Mouse (Mus musculus) intestine, embryonic 15.5 days (tissue): ENCODE measurements around the gene Atg4c. TPM values are rescaled to one million over a fixed set of nuclear protein-coding genes. Genes with fewer than 3 reads are reported as not detected.

Source experiments
- ATAC-seq: fragments of 200-750 bp; cut with Nextera tagmentation; 2 replicates; pipeline ENCODE4 v1.8.0; 2017; ENCODE audit warnings: moderate TSS enrichment, moderate library complexity
- H3K27ac ChIP-seq: fragments of 300-500 bp; sonication (generic); 2 replicates; pipeline ENCODE4 v1.5.1; 2015; ENCODE audit warnings: mild to moderate bottlenecking, inconsistent platforms
- H3K27me3 ChIP-seq: fragments of 300-500 bp; sonication (generic); replicated peaks from 2 replicates; pipeline ENCODE4 v1.6.1; 2015; ENCODE audit warnings: inconsistent platforms
- H3K36me3 ChIP-seq: fragments of 300-500 bp; sonication (generic); 2 replicates; pipeline ENCODE4 v1.6.1; 2015; ENCODE audit warnings: inconsistent platforms
- H3K4me1 ChIP-seq: fragments of 300-500 bp; sonication (generic); replicated peaks from 2 replicates; pipeline ENCODE4 v1.6.1; 2015; ENCODE audit warnings: inconsistent platforms
- H3K4me2 ChIP-seq: fragments of 300-500 bp; sonication (generic); replicated peaks from 2 replicates; pipeline ENCODE4 v1.6.1; 2015; ENCODE audit warnings: mild to moderate bottlenecking, inconsistent platforms
- H3K4me3 ChIP-seq: fragments of 300-500 bp; sonication (generic); replicated peaks from 2 replicates; pipeline ENCODE4 v1.5.1; 2015; ENCODE audit warnings: inconsistent platforms
- H3K9ac ChIP-seq: fragments of 300-500 bp; sonication (generic); 2 replicates; pipeline ENCODE4 v1.6.1; 2015; ENCODE audit warnings: inconsistent platforms
- H3K9me3 ChIP-seq: fragments of 300-500 bp; sonication (generic); 2 replicates; pipeline ENCODE4 v1.6.1; 2016; ENCODE audit warnings: inconsistent platforms
- WGBS: fragments of 180-500 bp; shearing (Covaris S2); methylation state at CpG from one replicate; pipeline ENCODE4 v1.1.7; 2015; 5-methylcytosine and 5-hydroxymethylcytosine counted together
- polyA plus RNA-seq: library from polyadenylated mRNA; unstranded; fragments of >200 nt; fragmentation: Nextera tagmentation; extraction: Ambion mirVana; gene quantifications from 2 replicates; pipeline ENCODE4 v1.2.1, GENCODE M21; 2015

The Atg4c gene
- polyA plus RNA-seq, 1 experiment from 2014 or later, result 14.6 TPM

GRCm38 (mm10) chr4:99235203-99235856 is 41.6 kb downstream of the Atg4c start:
- Histone ChIP-seq H3K27me3 (no peaks in the 10 kb centered on the region), H3K4me3 (no peak overlapping the region), H3K4me2 (no peak overlapping the region), H3K4me1 (no peaks in the 10 kb centered on the region), H3K9me3 (no peaks in the 10 kb centered on the region), H3K36me3 (peaks cover 2% of the 10 kb centered on the region; the same call in 1 of the 2 replicates), H3K27ac (no peak overlapping the region), H3K9ac (no peak overlapping the region)
- 0 out of 2 replicates have a peak, but pooled peaks have one; percentile 51 for ATAC-seq
- 94% methylated on average over 8 of the region's 8 CpGs for WGBS

GRCm38 (mm10) chr4:99238305-99238704 is 44.6 kb downstream of the Atg4c start:
- Histone ChIP-seq H3K9me3 (no peaks in the 10 kb centered on the region), H3K36me3 (peaks cover 2% of the 10 kb centered on the region; the same call in 1 of the 2 replicates), H3K4me1 (no peaks in the 10 kb centered on the region), H3K4me3 (no peak overlapping the region), H3K4me2 (no peak overlapping the region), H3K9ac (no peak overlapping the region), H3K27ac (no peak overlapping the region), H3K27me3 (no peaks in the 10 kb centered on the region)
- 97% methylated on average over 2 of the region's 2 CpGs for WGBS
- ATAC-seq, result no peak

- Histone ChIP-seq H3K27ac (no peak overlapping the region), H3K4me1 (no peaks in the 10 kb centered on the region), H3K4me2 (no peak overlapping the region), H3K27me3 (no peaks in the 10 kb centered on the region), H3K36me3 (0 out of 2 replicates have a peak, but pooled peaks cover 2% of the 10 kb centered on the region), H3K9me3 (no peaks in the 10 kb centered on the region), H3K4me3 (no peak overlapping the region), H3K9ac (no peak overlapping the region)
- no peak for ATAC-seq
- 61% methylated on average over 5 of the region's 5 CpGs for WGBS
Measured at GRCm38 (mm10) chr4:99241674-99242073, 47.9 kb downstream of the Atg4c start.

GRCm38 (mm10) chr4:99249358-99249757 is 55.6 kb downstream of the Atg4c start:
- 78% methylated on average over 3 of the region's 3 CpGs for WGBS
- H3K4me2 ChIP-seq, result no peak overlapping the region
- H3K27me3 ChIP-seq, result no peaks in the 10 kb centered on the region
- no peak overlapping the region for H3K4me3 ChIP-seq
- H3K4me1 ChIP-seq, result no peaks in the 10 kb centered on the region
- peak; percentile 91 for ATAC-seq
- peak overlapping the region; percentile 34; the same call in 1 of the 2 replicates for H3K27ac ChIP-seq
- no peaks in the 10 kb centered on the region for H3K36me3 ChIP-seq
- H3K9ac ChIP-seq, result no peak overlapping the region
- H3K9me3 ChIP-seq, result no peaks in the 10 kb centered on the region

- 73% methylated on average over 8 of the region's 8 CpGs for WGBS
- Histone ChIP-seq H3K4me1 (no peaks in the 10 kb centered on the region), H3K4me3 (no peak overlapping the region), H3K27me3 (no peaks in the 10 kb centered on the region), H3K4me2 (no peak overlapping the region), H3K9ac (no peak overlapping the region), H3K27ac (peak overlapping the region; percentile 34; the same call in 1 of the 2 replicates), H3K36me3 (no peaks in the 10 kb centered on the region), H3K9me3 (no peaks in the 10 kb centered on the region)
- peak; percentile 83 for ATAC-seq
Measured at GRCm38 (mm10) chr4:99249826-99250225, 56.1 kb downstream of the Atg4c start.

GRCm38 (mm10) chr4:99252957-99253356 is 59.2 kb downstream of the Atg4c start:
- Histone ChIP-seq H3K4me2 (no peak overlapping the region), H3K9me3 (no peaks in the 10 kb centered on the region), H3K4me3 (no peak overlapping the region), H3K9ac (no peak overlapping the region), H3K27ac (no peak overlapping the region), H3K36me3 (no peaks in the 10 kb centered on the region), H3K27me3 (no peaks in the 10 kb centered on the region), H3K4me1 (no peaks in the 10 kb centered on the region)
- peak; percentile 24 for ATAC-seq
- 83% methylated on average over 11 of the region's 11 CpGs for WGBS

- Histone ChIP-seq H3K36me3 (no peaks in the 10 kb centered on the region), H3K27me3 (no peaks in the 10 kb centered on the region), H3K9ac (no peak overlapping the region), H3K4me3 (no peak overlapping the region), H3K9me3 (no peaks in the 10 kb centered on the region), H3K27ac (no peak overlapping the region), H3K4me1 (no peaks in the 10 kb centered on the region), H3K4me2 (no peak overlapping the region)
- ATAC-seq, result no peak
- 77% methylated on average over 2 of the region's 2 CpGs for WGBS
Measured at GRCm38 (mm10) chr4:99263191-99263590, 69.5 kb downstream of the Atg4c start.

- no peak overlapping the region for H3K9ac ChIP-seq
- ATAC-seq, result no peak
- H3K9me3 ChIP-seq, result no peaks in the 10 kb centered on the region
- no peaks in the 10 kb centered on the region for H3K27me3 ChIP-seq
- no peak overlapping the region for H3K4me2 ChIP-seq
- H3K36me3 ChIP-seq, result no peaks in the 10 kb centered on the region
- H3K4me3 ChIP-seq, result no peak overlapping the region
- no peaks in the 10 kb centered on the region for H3K4me1 ChIP-seq
- 71% methylated on average over 11 of the region's 11 CpGs for WGBS
- H3K27ac ChIP-seq, result no peak overlapping the region
Measured at GRCm38 (mm10) chr4:99263663-99264062, 69.9 kb downstream of the Atg4c start.

- no peak for ATAC-seq
- Histone ChIP-seq H3K36me3 (no peaks in the 10 kb centered on the region), H3K4me2 (no peak overlapping the region), H3K27ac (no peak overlapping the region), H3K4me3 (no peak overlapping the region), H3K27me3 (no peaks in the 10 kb centered on the region), H3K4me1 (no peaks in the 10 kb centered on the region), H3K9me3 (no peaks in the 10 kb centered on the region), H3K9ac (no peak overlapping the region)
- WGBS, result 83% methylated on average over 10 of the region's 10 CpGs
Measured at GRCm38 (mm10) chr4:99266843-99267445, 73.2 kb downstream of the Atg4c start.

GRCm38 (mm10) chr4:99272860-99273259 is 79.1 kb downstream of the Atg4c start:
- no peak overlapping the region for H3K4me3 ChIP-seq
- H3K4me2 ChIP-seq, result no peak overlapping the region
- H3K9ac ChIP-seq, result no peak overlapping the region
- ATAC-seq, result no peak
- H3K4me1 ChIP-seq, result no peaks in the 10 kb centered on the region
- WGBS, result 67% methylated on average over 9 of the region's 9 CpGs
- H3K9me3 ChIP-seq, result no peaks in the 10 kb centered on the region
- H3K36me3 ChIP-seq, result no peaks in the 10 kb centered on the region
- no peaks in the 10 kb centered on the region for H3K27me3 ChIP-seq
- no peak overlapping the region for H3K27ac ChIP-seq

GRCm38 (mm10) chr4:99273466-99273865 is 79.7 kb downstream of the Atg4c start:
- ATAC-seq, result no peak
- Histone ChIP-seq H3K4me3 (no peak overlapping the region), H3K27ac (no peak overlapping the region), H3K4me1 (no peaks in the 10 kb centered on the region), H3K9ac (no peak overlapping the region), H3K27me3 (no peaks in the 10 kb centered on the region), H3K4me2 (no peak overlapping the region), H3K36me3 (no peaks in the 10 kb centered on the region), H3K9me3 (no peaks in the 10 kb centered on the region)
- 96% methylated on average over 3 of the region's 3 CpGs for WGBS

- ATAC-seq, result no peak
- Histone ChIP-seq H3K27me3 (no peaks in the 10 kb centered on the region), H3K27ac (no peak overlapping the region), H3K4me1 (no peaks in the 10 kb centered on the region), H3K4me3 (no peak overlapping the region), H3K9me3 (no peaks in the 10 kb centered on the region), H3K36me3 (no peaks in the 10 kb centered on the region), H3K9ac (no peak overlapping the region), H3K4me2 (no peak overlapping the region)
- 75% methylated on average over 7 of the region's 7 CpGs for WGBS
Measured at GRCm38 (mm10) chr4:99273979-99274378, 80.2 kb downstream of the Atg4c start.

- H3K4me2 ChIP-seq, result no peak overlapping the region
- H3K9me3 ChIP-seq, result no peaks in the 10 kb centered on the region
- H3K9ac ChIP-seq, result no peak overlapping the region
- ATAC-seq, result no peak
- H3K36me3 ChIP-seq, result no peaks in the 10 kb centered on the region
- no peak overlapping the region for H3K4me3 ChIP-seq
- no peaks in the 10 kb centered on the region for H3K4me1 ChIP-seq
- 66% methylated on average over 7 of the region's 7 CpGs for WGBS
- H3K27ac ChIP-seq, result no peak overlapping the region
- no peaks in the 10 kb centered on the region for H3K27me3 ChIP-seq
Measured at GRCm38 (mm10) chr4:99278876-99279275, 85.1 kb downstream of the Atg4c start.
